Mouse (Mus musculus) stomach, embryonic 15.5 days (tissue): ENCODE results near the gene Rara. TPM values are rescaled to one million over a fixed set of nuclear protein-coding genes. Genes with fewer than 3 reads are reported as not detected.

Experiments used
- ATAC-seq: fragments of 200-750 bp; cut with Nextera tagmentation; 2 replicates; pipeline ENCODE4 v1.8.0; 2017; ENCODE audit warnings: low read depth, moderate number of reproducible peaks, moderate TSS enrichment; ENCODE audit not compliant: insufficient read depth, low FRiP score
- H3K27ac ChIP-seq: fragments of 300-500 bp; sonication (generic); 2 replicates; pipeline ENCODE4 v1.5.1; 2015; ENCODE audit warnings: mild to moderate bottlenecking, inconsistent platforms
- H3K27me3 ChIP-seq: fragments of 300-500 bp; sonication (generic); replicated peaks from 2 replicates; pipeline ENCODE4 v1.6.1; 2015; ENCODE audit warnings: inconsistent platforms
- H3K36me3 ChIP-seq: fragments of 300-500 bp; sonication (generic); 2 replicates; pipeline ENCODE4 v1.6.1; 2015; ENCODE audit warnings: inconsistent platforms
- H3K4me1 ChIP-seq: fragments of 300-500 bp; sonication (generic); 2 replicates; pipeline ENCODE4 v1.6.1; 2015; ENCODE audit warnings: inconsistent platforms
- H3K4me2 ChIP-seq: fragments of 300-500 bp; sonication (generic); 2 replicates; pipeline ENCODE4 v1.6.1; 2015; ENCODE audit warnings: mild to moderate bottlenecking, inconsistent platforms
- H3K4me3 ChIP-seq: fragments of 300-500 bp; sonication (generic); replicated peaks from 2 replicates; pipeline ENCODE4 v1.5.1; 2015; ENCODE audit warnings: inconsistent platforms
- H3K9ac ChIP-seq: fragments of 300-500 bp; sonication (generic); 2 replicates; pipeline ENCODE4 v1.6.1; 2015; ENCODE audit warnings: inconsistent platforms
- H3K9me3 ChIP-seq: fragments of 300-500 bp; sonication (generic); 2 replicates; pipeline ENCODE4 v1.6.1; 2016; ENCODE audit warnings: inconsistent platforms
- WGBS: fragments of 180-500 bp; shearing (Covaris S2); methylation state at CpG from one replicate; pipeline ENCODE4 v1.1.7; 2015; 5-methylcytosine and 5-hydroxymethylcytosine counted together
- polyA plus RNA-seq: library from polyadenylated mRNA; unstranded; fragments of >200 nt; fragmentation: Nextera tagmentation; extraction: Ambion mirVana; gene quantifications from 2 replicates; pipeline ENCODE4 v1.2.1, GENCODE M21; 2015

Gene Rara
- polyA plus RNA-seq: 34.0 and 41.0 TPM in 2 replicates

DNA sequence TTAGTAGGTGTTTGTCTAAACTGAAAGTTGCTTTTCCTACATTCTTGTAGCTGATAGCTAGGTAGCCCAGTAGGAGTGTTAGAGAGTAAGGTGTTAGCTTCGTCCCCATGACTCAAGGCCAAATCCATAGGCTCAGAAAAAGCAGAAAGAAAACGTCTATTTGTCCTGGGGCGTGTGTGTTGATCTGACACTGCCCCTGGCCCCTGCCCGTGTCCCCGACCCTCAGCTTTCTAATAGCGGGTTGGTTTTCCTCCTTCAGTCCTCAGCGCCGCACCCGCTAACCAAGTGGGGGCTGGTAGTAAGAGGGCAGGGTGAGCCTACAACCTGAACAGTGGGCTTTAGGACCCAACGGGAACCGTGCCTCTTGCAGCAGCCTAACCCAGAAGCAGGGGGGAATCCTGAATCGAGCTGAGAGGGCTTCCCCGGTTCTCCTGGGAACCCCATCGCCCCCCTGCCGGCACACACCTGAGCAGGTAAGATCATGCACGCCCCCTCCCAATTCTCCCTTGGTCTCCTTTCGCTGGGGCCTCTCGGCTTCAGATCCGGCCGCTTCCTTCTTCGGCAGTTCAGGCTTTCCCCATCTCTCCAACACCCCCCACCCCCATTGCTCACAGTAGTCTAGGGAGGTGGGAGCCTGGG lies at the start of gene Rara:
Gene Rara, plus strand, starts transcription at position 381 of the 639 bp plus-strand sequence.
- H3K27ac ChIP-seq: peak within 1 kb of the TSS; percentile 96
- peak within 1 kb of the TSS; percentile 59 for H3K9ac ChIP-seq
- ATAC-seq: no peak
- peak within 1 kb of the TSS; percentile 60 for H3K4me3 ChIP-seq
- H3K4me1 ChIP-seq: peaks cover 93% of the 10 kb centered on the region
- no peaks in the 10 kb centered on the region for H3K9me3 ChIP-seq
- WGBS: 6% methylated on average over 21 of the region's 21 CpGs
- H3K27me3 ChIP-seq: no peaks in the 10 kb centered on the region
- H3K4me2 ChIP-seq: peak within 1 kb of the TSS; percentile 81
- H3K36me3 ChIP-seq: no peaks in the 10 kb centered on the region

DNA sequence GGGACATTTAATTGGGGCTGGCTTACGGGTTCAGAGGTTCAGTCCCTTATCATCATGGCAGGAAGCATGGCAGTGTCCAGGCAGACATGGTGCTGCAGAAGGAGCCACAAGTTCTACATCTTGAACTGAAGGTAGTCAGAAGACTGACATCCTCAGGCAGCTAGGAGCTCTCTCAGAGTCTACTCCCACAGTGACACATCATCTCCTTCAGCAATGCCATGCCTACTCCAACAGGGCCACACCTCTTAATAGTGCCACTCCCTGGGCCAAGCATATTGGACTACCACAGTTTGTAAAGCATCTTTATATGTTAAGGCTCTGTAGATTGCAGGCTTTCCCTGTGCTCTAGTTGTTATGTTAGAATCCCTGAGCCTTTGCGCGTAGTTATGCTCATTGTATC lies 39.9 kb upstream of the Rara start:
- Histone ChIP-seq H3K36me3 (peaks cover 37% of the 10 kb centered on the region), H3K4me2 (no peak overlapping the region), H3K27ac (no peak overlapping the region), H3K9ac (no peak overlapping the region), H3K9me3 (no peaks in the 10 kb centered on the region), H3K4me1 (0 out of 2 replicates have a peak, but pooled peaks cover 3% of the 10 kb centered on the region), H3K4me3 (no peak overlapping the region), H3K27me3 (no peaks in the 10 kb centered on the region)
- ATAC-seq: no peak
- 90% methylated on average over 3 of the region's 3 CpGs for WGBS

DNA sequence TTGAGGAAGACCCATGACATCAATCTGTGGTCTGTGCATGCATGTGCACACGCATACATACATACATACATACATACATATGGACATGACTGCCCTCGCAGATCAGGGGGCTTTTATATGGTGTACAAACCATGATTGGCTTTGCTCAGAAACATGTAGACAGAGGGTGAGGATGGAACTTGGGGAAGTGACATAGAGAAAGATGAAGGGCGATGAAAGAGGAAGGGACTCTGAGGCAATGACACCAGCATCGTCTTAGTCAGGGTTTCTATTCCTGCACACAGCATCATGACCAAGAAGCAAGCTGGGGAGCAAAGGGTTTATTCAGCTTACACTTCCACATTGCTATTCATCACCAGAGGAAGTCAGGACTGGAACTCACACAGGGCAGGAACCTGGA lies 38.5 kb upstream of the Rara start:
- peaks cover 50% of the 10 kb centered on the region for H3K36me3 ChIP-seq
- no peak overlapping the region for H3K4me3 ChIP-seq
- H3K4me1 ChIP-seq: 0 out of 2 replicates have a peak, but pooled peaks cover 3% of the 10 kb centered on the region
- H3K27ac ChIP-seq: no peak overlapping the region
- no peak for ATAC-seq
- no peak overlapping the region for H3K4me2 ChIP-seq
- H3K27me3 ChIP-seq: no peaks in the 10 kb centered on the region
- WGBS: 89% methylated on average over 4 of the region's 4 CpGs
- no peak overlapping the region for H3K9ac ChIP-seq
- no peaks in the 10 kb centered on the region for H3K9me3 ChIP-seq

DNA sequence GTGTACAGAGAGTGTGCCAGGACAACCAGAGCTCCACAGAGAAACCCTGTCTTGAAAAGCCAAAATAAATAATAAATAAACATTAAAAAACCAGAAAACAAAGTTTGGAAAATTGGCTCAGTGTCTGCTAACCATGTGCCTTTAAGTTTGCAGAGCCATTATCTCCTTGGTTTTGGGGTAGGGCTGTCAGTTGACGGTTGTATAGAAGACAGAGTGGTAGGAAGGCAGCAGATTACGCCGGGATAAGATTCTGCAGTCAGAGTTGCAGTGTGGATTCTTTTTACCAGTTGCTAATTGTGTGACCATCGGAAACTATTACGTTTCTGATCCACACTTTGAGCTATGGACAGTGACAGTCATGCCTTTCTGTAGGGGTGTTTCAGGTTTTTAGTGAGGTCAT lies 37.6 kb upstream of the Rara start:
- no peak for ATAC-seq
- no peak overlapping the region for H3K9ac ChIP-seq
- no peaks in the 10 kb centered on the region for H3K27me3 ChIP-seq
- WGBS: 75% methylated on average over 5 of the region's 5 CpGs
- no peak overlapping the region for H3K27ac ChIP-seq
- H3K4me3 ChIP-seq: no peak overlapping the region
- no peak overlapping the region for H3K4me2 ChIP-seq
- H3K9me3 ChIP-seq: no peaks in the 10 kb centered on the region
- peaks cover 48% of the 10 kb centered on the region for H3K36me3 ChIP-seq
- 0 out of 2 replicates have a peak, but pooled peaks cover 3% of the 10 kb centered on the region for H3K4me1 ChIP-seq

DNA sequence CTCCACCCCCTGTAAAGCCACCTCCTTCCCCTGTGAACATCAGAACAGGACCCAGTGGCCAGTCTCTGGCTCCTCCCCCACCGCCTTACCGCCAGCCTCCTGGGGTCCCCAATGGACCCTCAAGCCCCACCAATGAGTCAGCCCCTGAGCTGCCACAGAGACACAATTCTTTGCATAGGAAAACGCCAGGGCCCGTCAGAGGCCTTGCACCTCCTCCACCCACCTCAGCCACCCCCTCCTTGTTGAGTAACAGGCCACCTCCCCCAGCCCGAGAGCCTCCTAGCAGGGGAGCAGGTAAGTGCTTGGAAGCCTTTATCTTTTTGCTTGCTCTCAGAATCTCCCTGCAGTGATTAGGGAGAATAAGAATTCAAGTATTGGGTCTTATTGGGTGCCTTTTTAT lies 35.2 kb upstream of the Rara start:
- H3K36me3 ChIP-seq: peaks cover 56% of the 10 kb centered on the region
- H3K9me3 ChIP-seq: no peaks in the 10 kb centered on the region
- WGBS: 59% methylated on average over 5 of the region's 5 CpGs
- no peak overlapping the region for H3K9ac ChIP-seq
- no peak overlapping the region for H3K4me2 ChIP-seq
- no peak for ATAC-seq
- 0 out of 2 replicates have a peak, but pooled peaks cover 3% of the 10 kb centered on the region for H3K4me1 ChIP-seq
- H3K4me3 ChIP-seq: no peak overlapping the region
- 0 out of 2 replicates have a peak overlapping the region, but pooled peaks have one; percentile 21 for H3K27ac ChIP-seq
- H3K27me3 ChIP-seq: no peaks in the 10 kb centered on the region

DNA sequence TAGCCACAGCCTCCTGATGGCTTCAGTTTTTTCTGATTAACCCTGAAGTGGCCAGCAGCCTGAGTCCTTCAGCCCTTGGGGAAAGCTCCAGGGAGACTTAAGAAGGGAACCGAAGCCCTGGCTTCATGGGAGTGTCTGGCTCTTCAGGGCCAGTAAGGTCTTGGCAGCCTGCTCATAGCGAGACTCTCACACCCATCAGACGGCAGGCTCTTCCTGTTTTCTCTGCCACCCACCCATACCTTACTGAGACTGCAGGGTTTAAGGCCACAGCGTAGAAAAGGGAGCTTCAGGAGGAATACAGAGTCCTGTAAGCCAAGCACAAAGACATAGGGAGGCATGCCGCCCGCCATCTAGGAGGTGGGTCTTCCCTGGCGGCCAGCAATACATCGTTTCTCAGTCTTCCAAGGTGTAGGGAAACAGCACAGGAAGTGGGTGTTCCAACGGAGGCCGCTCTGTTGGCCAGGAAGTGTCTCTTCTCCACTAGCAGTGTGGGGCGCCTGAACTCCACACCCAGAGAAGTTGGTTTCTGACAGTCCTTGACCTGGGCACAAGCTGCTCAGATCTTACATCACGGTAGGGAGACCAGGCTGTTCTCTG lies 27.0 kb upstream of the Rara start:
- no peak for ATAC-seq
- H3K27me3 ChIP-seq: no peaks in the 10 kb centered on the region
- H3K9me3 ChIP-seq: no peaks in the 10 kb centered on the region
- peaks cover 6% of the 10 kb centered on the region; the same call in 1 of the 2 replicates for H3K4me1 ChIP-seq
- no peak overlapping the region for H3K4me3 ChIP-seq
- H3K36me3 ChIP-seq: peaks cover 36% of the 10 kb centered on the region
- WGBS: 71% methylated on average over 12 of the region's 12 CpGs
- no peak overlapping the region for H3K27ac ChIP-seq
- no peak overlapping the region for H3K4me2 ChIP-seq
- no peak overlapping the region for H3K9ac ChIP-seq

DNA sequence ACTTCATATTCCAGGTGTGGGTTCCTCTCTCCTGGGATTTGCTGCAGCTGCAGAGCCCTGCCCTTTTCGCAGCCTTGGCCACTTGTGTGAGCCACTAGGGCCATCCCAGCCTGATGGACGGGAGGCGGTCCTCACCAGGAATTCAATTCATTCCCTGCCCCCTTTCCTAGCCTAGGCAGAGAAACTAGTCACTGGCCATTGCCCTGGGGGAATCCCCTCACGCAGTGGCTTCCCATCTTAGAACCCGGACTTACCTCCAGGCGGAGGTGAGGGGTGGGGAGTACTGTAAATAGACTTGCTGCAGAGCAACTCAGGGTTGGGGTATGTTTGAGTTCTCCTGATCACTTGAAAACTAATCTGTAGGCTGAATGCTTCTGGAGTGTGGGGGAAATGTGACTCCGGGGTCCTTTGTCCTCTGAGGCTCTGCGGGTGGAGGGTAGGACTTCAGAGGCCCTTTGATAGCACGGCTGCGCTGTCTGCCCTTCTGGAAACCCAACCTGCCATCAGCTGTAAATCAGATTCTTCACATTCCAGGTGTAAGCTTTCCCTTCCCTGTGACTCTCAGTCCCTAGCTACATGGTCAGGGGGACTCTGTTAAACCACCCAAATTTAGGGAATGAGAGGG lies 24.9 kb upstream of the Rara start:
- Histone ChIP-seq H3K9ac (no peak overlapping the region), H3K36me3 (peaks cover 21% of the 10 kb centered on the region), H3K4me2 (no peak overlapping the region), H3K4me3 (no peak overlapping the region), H3K4me1 (peaks cover 10% of the 10 kb centered on the region; the same call in 1 of the 2 replicates), H3K27ac (peak overlapping the region; percentile 94), H3K9me3 (no peaks in the 10 kb centered on the region), H3K27me3 (no peaks in the 10 kb centered on the region)
- 0 out of 2 replicates have a peak, but pooled peaks have one; percentile 5 for ATAC-seq
- WGBS: 28% methylated on average over 10 of the region's 10 CpGs

DNA sequence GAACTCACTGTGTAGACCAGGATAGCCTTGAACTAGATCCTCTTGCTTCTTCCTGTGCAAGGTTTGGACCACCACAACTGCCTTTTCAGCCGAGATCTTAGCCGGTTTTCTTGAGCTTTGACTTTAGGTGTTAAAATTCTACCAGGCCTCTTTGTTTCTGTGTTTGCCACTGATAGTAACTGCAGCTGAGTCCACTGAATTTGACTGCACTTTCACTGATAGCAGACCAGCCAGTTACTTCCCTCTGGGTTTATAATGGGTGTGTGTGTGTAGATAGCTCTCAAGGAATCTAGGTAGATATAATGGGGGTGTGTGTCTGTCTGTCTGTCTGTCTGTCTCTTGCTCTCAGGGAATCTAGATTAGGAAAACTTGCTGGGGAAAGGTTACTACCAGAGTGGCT lies 23.0 kb upstream of the Rara start:
- Histone ChIP-seq H3K4me2 (peak overlapping the region; percentile 21; the same call in 1 of the 2 replicates), H3K27me3 (no peaks in the 10 kb centered on the region), H3K9me3 (no peaks in the 10 kb centered on the region), H3K4me3 (no peak overlapping the region), H3K9ac (no peak overlapping the region), H3K4me1 (peaks cover 20% of the 10 kb centered on the region), H3K27ac (peak overlapping the region; percentile 94), H3K36me3 (peaks cover 11% of the 10 kb centered on the region)
- 54% methylated on average over 2 of the region's 2 CpGs for WGBS
- ATAC-seq: peak; percentile 54; the same call in 1 of the 2 replicates

DNA sequence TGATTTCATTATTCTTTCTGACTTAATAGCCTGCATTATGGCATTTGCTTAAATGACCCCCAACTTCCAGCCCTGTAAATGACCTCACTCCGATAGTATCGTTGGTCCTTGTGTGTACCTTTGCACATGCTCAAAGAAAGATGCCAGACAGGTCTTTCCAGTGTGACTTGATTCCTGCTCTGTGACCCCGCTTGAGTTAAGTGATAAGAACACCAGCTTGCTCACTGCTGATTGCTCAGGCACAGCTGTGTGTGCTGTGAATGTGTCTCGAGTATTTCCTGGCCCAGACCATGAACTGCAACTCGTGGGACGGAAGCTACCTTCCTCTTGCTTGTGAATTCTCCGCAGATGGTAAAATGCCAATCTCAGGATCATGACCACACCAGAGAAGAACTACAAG lies 22.6 kb upstream of the Rara start:
- WGBS: 50% methylated on average over 7 of the region's 7 CpGs
- no peak overlapping the region for H3K4me3 ChIP-seq
- ATAC-seq: peak; percentile 78
- H3K27ac ChIP-seq: peak overlapping the region; percentile 94
- H3K9ac ChIP-seq: no peak overlapping the region
- peak overlapping the region; percentile 11 for H3K4me2 ChIP-seq
- no peaks in the 10 kb centered on the region for H3K9me3 ChIP-seq
- no peaks in the 10 kb centered on the region for H3K27me3 ChIP-seq
- peaks cover 23% of the 10 kb centered on the region for H3K4me1 ChIP-seq
- H3K36me3 ChIP-seq: peaks cover 6% of the 10 kb centered on the region

DNA sequence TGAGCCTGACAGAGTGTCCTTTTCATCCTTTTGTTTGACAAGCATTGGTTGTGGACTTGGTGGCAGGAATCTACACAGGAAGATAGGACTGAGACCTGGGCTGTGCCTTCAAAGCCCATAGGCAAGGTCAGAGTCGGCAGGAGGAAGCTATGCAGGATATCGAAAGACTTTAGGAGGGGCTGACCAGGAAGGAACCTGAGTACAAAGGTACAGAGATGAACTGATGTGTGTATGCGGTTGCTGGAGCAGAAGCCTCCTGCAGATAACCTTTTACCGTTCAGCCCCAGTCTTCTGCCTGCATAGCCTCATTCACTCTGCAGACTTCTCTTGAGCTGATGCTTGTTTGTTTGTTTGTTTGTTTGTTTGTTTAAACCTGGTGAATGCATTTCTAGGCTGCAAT lies 22.0 kb upstream of the Rara start:
- peak overlapping the region; percentile 11 for H3K4me2 ChIP-seq
- WGBS: 49% methylated on average over 4 of the region's 4 CpGs
- no peak for ATAC-seq

DNA sequence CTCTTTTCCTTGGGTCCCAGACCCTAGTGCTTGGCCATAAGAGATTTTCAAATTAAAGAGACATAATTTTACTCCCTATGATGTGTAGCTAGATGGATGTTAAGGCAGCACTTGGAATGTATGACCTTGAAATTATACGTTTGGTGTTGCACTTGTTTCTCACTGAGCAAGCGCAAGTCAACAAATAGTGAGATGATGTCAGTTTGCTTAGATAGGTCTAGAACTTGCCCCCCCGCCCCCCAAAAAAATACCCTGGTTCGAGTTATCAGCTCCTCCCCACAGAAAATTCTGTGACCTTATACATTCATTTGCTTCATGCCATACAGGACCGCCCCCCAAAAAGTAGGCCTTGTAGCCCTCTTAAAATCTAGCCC lies 20.6 kb upstream of the Rara start:
- H3K4me3 ChIP-seq: peak overlapping the region; percentile 63
- ATAC-seq: no peak
- H3K9ac ChIP-seq: no peak overlapping the region
- H3K9me3 ChIP-seq: no peaks in the 10 kb centered on the region
- peaks cover 28% of the 10 kb centered on the region for H3K4me1 ChIP-seq
- peak overlapping the region; percentile 94; the same call in 1 of the 2 replicates for H3K27ac ChIP-seq
- peak overlapping the region; percentile 82 for H3K4me2 ChIP-seq
- peaks cover 8% of the 10 kb centered on the region; the same call in 1 of the 2 replicates for H3K36me3 ChIP-seq
- 49% methylated on average over 5 of the region's 5 CpGs for WGBS
- no peaks in the 10 kb centered on the region for H3K27me3 ChIP-seq

More for the DNA sequence above, 22.0 kb upstream of the Rara start:
- no peaks in the 10 kb centered on the region for H3K9me3 ChIP-seq
- no peaks in the 10 kb centered on the region for H3K27me3 ChIP-seq
- H3K36me3 ChIP-seq: peaks cover 3% of the 10 kb centered on the region
- peaks cover 25% of the 10 kb centered on the region for H3K4me1 ChIP-seq
- no peak overlapping the region for H3K9ac ChIP-seq
- H3K4me3 ChIP-seq: no peak overlapping the region
- H3K27ac ChIP-seq: peak overlapping the region; percentile 94
